In genomic region chr4:104511855-104512254, GRCm38 (mm10) we compare ENCODE assay signal across 23 mouse cellular contexts.
"Had no signal": no experiment of that assay in that cellular context is flagged by ENCODE, and none has a peak within 500 bp of the region (broad histone marks: within the 10 kb centered on the region; RNA-seq: fewer than 3 reads in every experiment).

No protein-coding gene starts in this region.

- DNase-seq: forebrain, postnatal 0 days; gastrocnemius, adult 2 months; gastrocnemius, postnatal 14 days; gastrocnemius, postnatal 36 days; heart, adult 11 months; heart, adult 2 months; heart, postnatal 14 days; heart, postnatal 36 days; kidney, adult 18-20 months; kidney, adult 8-10 months; kidney, postnatal 10 days; kidney, postnatal 25 days; layer of hippocampus, adult 9-11 months; layer of hippocampus, postnatal 36 days; left cerebral cortex, postnatal 4 days had no signal

- H3K9ac ChIP-seq: forebrain, postnatal 0 days; heart, embryonic 13.5 days; heart, embryonic 15.5 days; hindbrain, embryonic 13.5 days; hindbrain, embryonic 15.5 days; limb, embryonic 13.5 days; limb, embryonic 15.5 days had no signal

- H3K4me2 ChIP-seq: heart, embryonic 11.5 days; heart, embryonic 13.5 days; heart, embryonic 15.5 days; hindbrain, embryonic 13.5 days; hindbrain, embryonic 15.5 days; limb, embryonic 13.5 days; limb, embryonic 15.5 days had no signal

- H3K27me3 ChIP-seq: heart, embryonic 15.5 days; hindbrain, embryonic 13.5 days; hindbrain, embryonic 15.5 days; limb, embryonic 13.5 days; limb, embryonic 15.5 days had no signal

- H3K27ac ChIP-seq: gastrocnemius, adult 2 months; heart, adult 2 months; heart, embryonic 13.5 days; heart, embryonic 15.5 days; hindbrain, embryonic 13.5 days; hindbrain, embryonic 15.5 days; hindbrain, postnatal 0 days; limb, embryonic 13.5 days; limb, embryonic 15.5 days had no signal

- H3K36me3 ChIP-seq: heart, embryonic 13.5 days; heart, embryonic 15.5 days; hindbrain, embryonic 13.5 days; hindbrain, embryonic 15.5 days; limb, embryonic 13.5 days; limb, embryonic 15.5 days had no signal

- H3K9me3 ChIP-seq: heart, embryonic 13.5 days; heart, embryonic 15.5 days; hindbrain, embryonic 13.5 days; hindbrain, embryonic 15.5 days; limb, embryonic 13.5 days; limb, embryonic 15.5 days had no signal

- H3K4me3 ChIP-seq: gastrocnemius, adult 2 months; heart, adult 2 months; heart, embryonic 13.5 days; heart, embryonic 15.5 days; hindbrain, embryonic 13.5 days; hindbrain, embryonic 15.5 days; limb, embryonic 13.5 days; limb, embryonic 15.5 days had no signal

- ATAC-seq: forebrain, postnatal 0 days; hindbrain, postnatal 0 days had no signal

- H3K4me1 ChIP-seq: heart, embryonic 13.5 days; heart, embryonic 15.5 days; limb, embryonic 15.5 days had no signal
